Mouse (Mus musculus): Measurements from ENCODE around the gene Ksr2.
"Not testable (repeated sequence)": the region's sequence is repeated elsewhere in the genome, so short reads cannot be mapped to it uniquely, and the experiment has no call there.

DNA sequence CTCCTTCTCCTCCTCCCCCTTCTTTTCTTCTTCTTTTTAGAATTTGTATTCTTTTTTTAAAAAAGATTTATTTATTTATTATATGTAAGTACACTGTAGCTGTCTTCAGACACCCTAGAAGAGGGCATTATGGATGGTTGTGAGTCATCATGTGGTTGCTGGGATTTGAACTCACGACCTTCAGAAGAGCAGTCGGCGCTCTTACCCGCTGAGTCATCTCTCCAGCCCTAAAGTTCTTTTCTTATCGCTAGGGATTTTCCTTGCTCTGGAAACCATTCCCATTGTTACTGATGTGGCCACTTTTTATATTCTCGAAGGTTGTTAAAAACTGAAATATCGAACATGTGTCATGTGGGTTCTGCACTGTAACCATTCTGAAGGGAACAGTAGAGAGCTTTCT, 19.7 kb downstream of the Ksr2 start:
- TF ChIP-seq POLR2A (IDR thresholded peaks at IDR 0.05; ENCODE audit: low read depth, low read length); CTCF (IDR thresholded peaks at IDR 0.05; ENCODE audit: extremely low read depth, insufficient read depth, insufficient read length, insufficient replicate concordance): not testable (repeated sequence)

All from spleen, adult 2 months (tissue).